ENCODE assay signal across 20 mouse cellular contexts in the genomic region with DNA sequence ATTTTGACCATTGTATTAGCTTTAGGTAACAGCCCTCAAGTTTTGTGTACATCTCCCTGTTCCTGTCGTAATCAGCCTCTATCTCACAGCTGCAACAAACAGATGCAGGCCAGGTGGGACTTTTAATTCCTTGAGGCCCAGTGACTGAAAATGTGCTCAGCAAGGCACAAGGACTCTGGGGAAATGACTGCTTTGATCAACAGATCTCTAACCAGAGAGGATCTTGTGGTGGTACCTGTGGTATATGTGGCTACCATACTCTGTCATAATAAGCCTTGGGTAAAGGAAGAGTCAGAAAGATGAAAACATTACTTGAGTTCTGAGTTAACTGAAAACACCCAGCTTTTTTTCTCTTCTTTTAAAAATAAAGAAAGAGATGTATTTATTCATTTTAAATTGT. TPM values are rescaled to one million over a fixed set of nuclear protein-coding genes. Genes with fewer than 3 reads are reported as not detected.
A peak's percentile ranks its signal among the peaks of the same experiment; 100 is the strongest.
DNase-seq lines count a peak whose midpoint lies in the region; ATAC-seq lines count a peak whose summit lies in the region.
"Had no signal": no experiment of that assay in that cellular context is flagged by ENCODE, and none has a peak within 500 bp of the region (broad histone marks: within the 10 kb centered on the region; RNA-seq: fewer than 3 reads in every experiment).

No protein-coding gene starts in this region.

- no peak overlapping the region for H3K27ac ChIP-seq in midbrain, embryonic 13.5 days
- H3K27ac ChIP-seq: embryonic facial prominence, embryonic 12.5 days; forebrain, embryonic 15.5 days; heart, embryonic 13.5 days; hindbrain, embryonic 13.5 days had no signal

- peak; percentile 28 for ATAC-seq in granulocyte monocyte progenitor cell, adult 5-6 weeks (replicated peaks; ENCODE audit: poor library complexity, severe bottlenecking)
- no peak for ATAC-seq in midbrain, embryonic 13.5 days
- ATAC-seq: forebrain, embryonic 15.5 days had no signal

- no peak overlapping the region for H3K4me3 ChIP-seq in midbrain, embryonic 13.5 days (replicated peaks)
- H3K4me3 ChIP-seq: embryonic facial prominence, embryonic 12.5 days; forebrain, embryonic 15.5 days; heart, embryonic 13.5 days; hindbrain, embryonic 13.5 days had no signal

- no peaks in the 10 kb centered on the region for H3K36me3 ChIP-seq in midbrain, embryonic 13.5 days
- H3K36me3 ChIP-seq: embryonic facial prominence, embryonic 12.5 days; forebrain, embryonic 15.5 days; heart, embryonic 13.5 days; hindbrain, embryonic 13.5 days had no signal

- H3K4me2 ChIP-seq in midbrain, embryonic 13.5 days (replicated peaks), result no peak overlapping the region
- H3K4me2 ChIP-seq: embryonic facial prominence, embryonic 12.5 days; forebrain, embryonic 15.5 days; heart, embryonic 13.5 days; hindbrain, embryonic 13.5 days had no signal

- H3K27me3 ChIP-seq in midbrain, embryonic 13.5 days, result no peaks in the 10 kb centered on the region
- H3K27me3 ChIP-seq: embryonic facial prominence, embryonic 12.5 days had no signal

- peaks cover 11% of the 10 kb centered on the region for H3K4me1 ChIP-seq in midbrain, embryonic 13.5 days (replicated peaks)

- peak; percentile 31 for DNase-seq in heart, adult 11 months
- no peak for DNase-seq in heart, postnatal 14 days
- DNase-seq in 416B (ENCODE audit: low read depth), result peak; percentile 65
- peak; percentile 25 to 37 for DNase-seq in thymus, postnatal 10 days (ENCODE audit: low spot score in 2 of 2)
- no peak for DNase-seq in gastrocnemius, adult 18-20 months (ENCODE audit: low spot score)
- no peak for DNase-seq in spleen, postnatal 36 days (ENCODE audit: low spot score in 2 of 2)
- DNase-seq: adrenal gland, adult 2 months; adrenal gland, postnatal 25 days; cerebellum, adult 2 months; cerebellum, postnatal 10 days; gastrocnemius, postnatal 10 days had no signal

- intact Hi-C loops in heart, postnatal 14 days (cut with DNase I), result no loop called here

- H3K9me3 ChIP-seq in midbrain, embryonic 13.5 days, result no peaks in the 10 kb centered on the region
- H3K9me3 ChIP-seq: forebrain, embryonic 15.5 days; hindbrain, embryonic 13.5 days had no signal

- WGBS in midbrain, embryonic 13.5 days, result 88% methylated on average over 1 of the region's 1 CpGs

- no peak overlapping the region for H3K9ac ChIP-seq in midbrain, embryonic 13.5 days (replicated peaks)
- H3K9ac ChIP-seq: embryonic facial prominence, embryonic 12.5 days; forebrain, embryonic 15.5 days; heart, embryonic 13.5 days; hindbrain, embryonic 13.5 days had no signal

RNA-seq across cellular contexts. Expression of a gene that starts 25.3 kb away (rescaled TPM):
- not detected for total RNA-seq in heart, postnatal 14 days (2021)
- total RNA-seq in granulocyte monocyte progenitor cell, adult 5-6 weeks (2014; fragmentation: Nextera tagmentation), result not detected in 2 replicates
- not detected in 2 replicates for total RNA-seq in granulocyte monocyte progenitor cell, adult 5-6 weeks (2017)
- 0.62 and 0.79 TPM in 2 replicates for polyA plus RNA-seq in midbrain, embryonic 13.5 days (2015; fragmentation: Nextera tagmentation; extraction: Ambion mirVana)
- under 1 TPM in 1 of 2 experiments, not detected in 1; 0.21 TPM for total RNA-seq in gastrocnemius, adult 18-20 months (2021)
- total RNA-seq: adrenal gland, postnatal 25 days; heart, adult 8-10 months; hematopoietic stem cell, adult 5-6 weeks had no signal
- polyA plus RNA-seq: cerebellum, adult 2 months; cortical plate, adult 2 months had no signal

RNA-seq across cellular contexts. Expression of a gene that starts 32.8 kb away (rescaled TPM):
- total RNA-seq in heart, postnatal 14 days (2021), result 1 to 10 TPM; 5.5 to 7.5 TPM
- total RNA-seq in granulocyte monocyte progenitor cell, adult 5-6 weeks (2014; fragmentation: Nextera tagmentation), result 0.64 TPM in 1 of 2 replicates, not detected in the other
- total RNA-seq in granulocyte monocyte progenitor cell, adult 5-6 weeks (2017), result 0.31 and 1.2 TPM in 2 replicates
- 17.7 and 20.3 TPM in 2 replicates for polyA plus RNA-seq in midbrain, embryonic 13.5 days (2015; fragmentation: Nextera tagmentation; extraction: Ambion mirVana)
- 1 to 10 TPM; 1.2 to 2.3 TPM for total RNA-seq in gastrocnemius, adult 18-20 months (2021)

RNA-seq across cellular contexts. Expression of a gene that starts 48.5 kb away (rescaled TPM):
- total RNA-seq in heart, postnatal 14 days (2021), result 100 to 1,000 TPM; 146 to 212 TPM
- 313 and 360 TPM in 2 replicates for total RNA-seq in granulocyte monocyte progenitor cell, adult 5-6 weeks (2014; fragmentation: Nextera tagmentation)
- 731 and 831 TPM in 2 replicates for total RNA-seq in granulocyte monocyte progenitor cell, adult 5-6 weeks (2017)
- polyA plus RNA-seq in midbrain, embryonic 13.5 days (2015; fragmentation: Nextera tagmentation; extraction: Ambion mirVana), result 506 and 554 TPM in 2 replicates
- 10 to 100 TPM; 83.3 to 89.2 TPM for total RNA-seq in gastrocnemius, adult 18-20 months (2021)

Comparison
In these comparisons a context has a peak if more than half of its experiments do, and no peak if none do; other contexts are left out.
1. DNase-seq: peak in heart, adult 11 months (single experiment), 416B (single experiment) and thymus, postnatal 10 days (2 of 2); none in heart, postnatal 14 days (0 of 2), gastrocnemius, adult 18-20 months (single experiment) and spleen, postnatal 36 days (0 of 2).